Mouse (Mus musculus) hindbrain, embryonic 12.5 days (tissue): ENCODE results near the gene Gm3435. TPM values are rescaled to one million over a fixed set of nuclear protein-coding genes. Genes with fewer than 3 reads are reported as not detected.
"Not testable (repeated sequence)": the region's sequence is repeated elsewhere in the genome, so short reads cannot be mapped to it uniquely, and the experiment has no call there.

Experiments
- ATAC-seq: fragments of 200-750 bp; cut with Nextera tagmentation; 2 replicates; pipeline ENCODE4 v1.8.0; 2017; ENCODE audit warnings: moderate TSS enrichment; ENCODE audit not compliant: low FRiP score
- H3K27ac ChIP-seq: fragments of 300-500 bp; sonication (generic); 2 replicates; pipeline ENCODE4 v1.5.1; 2016; ENCODE audit warnings: mild to moderate bottlenecking
- H3K27me3 ChIP-seq: fragments of 300-500 bp; sonication (generic); 2 replicates; pipeline ENCODE4 v1.6.1; 2016; ENCODE audit warnings: mild to moderate bottlenecking
- H3K36me3 ChIP-seq: fragments of 300-500 bp; sonication (generic); 2 replicates; pipeline ENCODE4 v1.6.1; 2016; ENCODE audit warnings: mild to moderate bottlenecking
- H3K4me1 ChIP-seq: fragments of 300-500 bp; sonication (generic); 2 replicates; pipeline ENCODE4 v1.6.1; 2016
- H3K4me2 ChIP-seq: fragments of 300-500 bp; sonication (generic); replicated peaks from 2 replicates; pipeline ENCODE4 v1.6.1; 2016; ENCODE audit warnings: mild to moderate bottlenecking
- H3K4me3 ChIP-seq: fragments of 300-500 bp; sonication (generic); 2 replicates; pipeline ENCODE4 v1.5.1; 2016; ENCODE audit warnings: mild to moderate bottlenecking
- H3K9ac ChIP-seq: fragments of 300-500 bp; sonication (generic); 2 replicates; pipeline ENCODE4 v1.6.1; 2016; ENCODE audit warnings: mild to moderate bottlenecking, moderate library complexity
- H3K9me3 ChIP-seq: fragments of 300-500 bp; sonication (generic); replicated peaks from 2 replicates; pipeline ENCODE4 v1.6.1; 2016; ENCODE audit warnings: mild to moderate bottlenecking
- WGBS: fragments of 180-500 bp; shearing (Covaris S2); methylation state at CpG from one replicate; pipeline ENCODE4 v1.1.7; 2016; 5-methylcytosine and 5-hydroxymethylcytosine counted together
- polyA plus RNA-seq: library from polyadenylated mRNA; unstranded; fragments of >200 nt; fragmentation: Nextera tagmentation; extraction: Ambion mirVana; gene quantifications from 2 replicates; pipeline ENCODE4 v1.2.1, GENCODE M21; 2016

Gm3435 gene
- 10.3 and 11.7 TPM in 2 replicates for polyA plus RNA-seq

GRCm38 (mm10) chr17:15009706-15010413, at the start of gene Gm3435:
TSS of gene Gm3435 (plus strand) at chr17:15010176.
- H3K4me2 ChIP-seq, H3K27ac ChIP-seq, H3K9ac ChIP-seq, H3K9me3 ChIP-seq, H3K36me3 ChIP-seq, H3K27me3 ChIP-seq, H3K4me3 ChIP-seq, H3K4me1 ChIP-seq: not testable (repeated sequence)
- WGBS, result no CpG with 5 or more reads among the region's 60 CpGs
- peak; percentile 98 for ATAC-seq

GRCm38 (mm10) chr17:14960520-14960919, 49.5 kb upstream of the Gm3435 start:
- peaks cover 5% of the 10 kb centered on the region for H3K4me1 ChIP-seq
- H3K9me3 ChIP-seq, result no peaks in the 10 kb centered on the region
- peaks cover 4% of the 10 kb centered on the region; the same call in 1 of the 2 replicates for H3K36me3 ChIP-seq
- H3K4me3 ChIP-seq, result peak overlapping the region; percentile 79
- no peaks in the 10 kb centered on the region for H3K27me3 ChIP-seq
- H3K27ac ChIP-seq, result no peak overlapping the region
- under 1% methylated on average over 20 of the region's 23 CpGs for WGBS
- ATAC-seq, result peak; percentile 26; the same call in 1 of the 2 replicates
- H3K9ac ChIP-seq, result peak overlapping the region; percentile 84
- peak overlapping the region; percentile 95 for H3K4me2 ChIP-seq

GRCm38 (mm10) chr17:14960951-14961556, 48.9 kb upstream of the Gm3435 start, which contains the start of gene Phf10:
TSS of gene Phf10 (minus strand) at chr17:14961273.
- H3K27me3 ChIP-seq, H3K4me1 ChIP-seq, H3K9me3 ChIP-seq, H3K36me3 ChIP-seq, H3K27ac ChIP-seq: not testable (repeated sequence)
- H3K9ac ChIP-seq, result peak within 1 kb of the TSS; percentile 84
- under 1% methylated on average over 41 of the region's 100 CpGs for WGBS
- ATAC-seq, result peak; percentile 83
- peak within 1 kb of the TSS; percentile 79 for H3K4me3 ChIP-seq
- peak within 1 kb of the TSS; percentile 95 for H3K4me2 ChIP-seq

DNA sequence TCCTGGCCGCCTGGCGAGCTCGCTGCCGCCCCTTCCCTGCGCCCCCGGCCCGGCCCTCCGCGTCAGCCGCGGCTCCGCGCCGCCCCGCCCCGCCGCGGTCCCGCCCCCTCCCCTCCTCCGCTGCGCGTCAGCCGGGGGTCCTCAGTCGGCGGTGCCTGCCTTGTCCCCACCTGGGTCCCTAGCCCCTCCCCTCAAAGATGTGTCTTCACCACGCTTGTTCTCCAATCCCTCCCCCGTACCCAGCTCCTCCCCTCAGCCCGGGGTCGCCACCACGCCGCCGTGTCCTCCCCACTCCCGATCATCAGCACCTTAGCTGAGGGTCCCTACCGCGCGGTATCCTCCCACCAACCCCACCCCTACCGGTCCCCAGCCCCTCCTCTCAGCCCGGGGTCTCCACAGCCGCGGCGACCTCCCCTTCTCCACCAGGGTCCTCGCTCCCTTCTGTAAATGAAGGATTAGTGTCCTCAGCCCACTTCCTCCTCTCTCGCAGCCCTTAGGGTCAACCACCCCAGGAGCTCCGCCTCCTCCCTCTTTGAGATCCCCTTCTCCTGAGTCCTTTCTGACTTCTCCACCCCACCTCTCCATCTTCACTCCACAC, 48.3 kb upstream of the Gm3435 start:
- H3K4me3 ChIP-seq, H3K27ac ChIP-seq, H3K4me1 ChIP-seq, H3K4me2 ChIP-seq, H3K27me3 ChIP-seq, H3K36me3 ChIP-seq, H3K9ac ChIP-seq, H3K9me3 ChIP-seq: not testable (repeated sequence)
- peak; percentile 95 for ATAC-seq
- no CpG with 5 or more reads among the region's 44 CpGs for WGBS

GRCm38 (mm10) chr17:14968373-14968913, 41.5 kb upstream of the Gm3435 start:
- H3K4me2 ChIP-seq, H3K9me3 ChIP-seq, ATAC-seq, H3K27ac ChIP-seq, H3K4me1 ChIP-seq, H3K27me3 ChIP-seq, H3K9ac ChIP-seq, H3K36me3 ChIP-seq, H3K4me3 ChIP-seq: not testable (repeated sequence)
- WGBS, result no CpG with 5 or more reads among the region's 6 CpGs

DNA sequence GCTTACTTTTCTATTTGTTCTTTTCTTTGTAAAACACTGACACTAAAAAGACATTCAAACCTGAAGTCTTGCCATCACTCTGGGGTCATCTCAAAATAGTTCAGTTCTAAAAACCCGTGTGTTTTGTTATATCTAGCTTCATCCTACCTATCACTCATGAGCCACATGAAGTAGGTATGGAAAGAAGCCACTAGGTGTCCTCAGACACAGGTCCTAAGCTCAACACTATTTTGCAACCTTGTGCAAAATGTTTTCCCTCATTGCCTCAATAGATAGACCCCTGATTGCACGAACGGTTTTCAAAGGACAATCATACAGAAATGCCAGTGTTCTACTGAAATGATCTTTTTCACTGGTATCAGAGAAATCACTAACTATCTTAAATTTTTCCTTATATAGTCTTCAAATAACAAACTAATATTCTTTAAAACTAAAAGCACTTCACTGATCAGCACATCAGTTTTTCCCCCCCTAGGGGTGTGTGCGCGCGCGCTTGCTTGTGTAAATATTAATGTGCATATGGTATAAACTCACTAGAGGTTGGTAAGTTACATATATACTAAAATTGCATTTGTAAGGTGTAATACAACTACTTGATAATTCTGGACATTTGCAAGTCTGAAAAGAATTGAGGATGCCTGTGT, 32.1 kb upstream of the Gm3435 start:
- H3K9me3 ChIP-seq, H3K27me3 ChIP-seq, H3K36me3 ChIP-seq, H3K4me1 ChIP-seq, H3K4me3 ChIP-seq, H3K9ac ChIP-seq, H3K27ac ChIP-seq: not testable (repeated sequence)
- peak; percentile 11; the same call in 1 of the 2 replicates for ATAC-seq
- peak overlapping the region; percentile 33; the same call in 1 of the 2 replicates for H3K4me2 ChIP-seq
- WGBS, result 5% methylated on average over 4 of the region's 7 CpGs

GRCm38 (mm10) chr17:14978362-14979038, 31.5 kb upstream of the Gm3435 start, which contains the start of the genes 9030025P20Rik and Gm3417:
TSS of gene 9030025P20Rik (plus strand) at chr17:14978468.
TSS of gene Gm3417 (minus strand) at chr17:14978790.
- H3K4me1 ChIP-seq, H3K36me3 ChIP-seq, H3K27me3 ChIP-seq, H3K4me3 ChIP-seq, H3K9me3 ChIP-seq, H3K27ac ChIP-seq, H3K9ac ChIP-seq: not testable (repeated sequence)
- WGBS, result no CpG with 5 or more reads among the region's 60 CpGs
- peak; percentile 98 for ATAC-seq
- peak within 1 kb of the TSS; percentile 33; the same call in 1 of the 2 replicates for H3K4me2 ChIP-seq

DNA sequence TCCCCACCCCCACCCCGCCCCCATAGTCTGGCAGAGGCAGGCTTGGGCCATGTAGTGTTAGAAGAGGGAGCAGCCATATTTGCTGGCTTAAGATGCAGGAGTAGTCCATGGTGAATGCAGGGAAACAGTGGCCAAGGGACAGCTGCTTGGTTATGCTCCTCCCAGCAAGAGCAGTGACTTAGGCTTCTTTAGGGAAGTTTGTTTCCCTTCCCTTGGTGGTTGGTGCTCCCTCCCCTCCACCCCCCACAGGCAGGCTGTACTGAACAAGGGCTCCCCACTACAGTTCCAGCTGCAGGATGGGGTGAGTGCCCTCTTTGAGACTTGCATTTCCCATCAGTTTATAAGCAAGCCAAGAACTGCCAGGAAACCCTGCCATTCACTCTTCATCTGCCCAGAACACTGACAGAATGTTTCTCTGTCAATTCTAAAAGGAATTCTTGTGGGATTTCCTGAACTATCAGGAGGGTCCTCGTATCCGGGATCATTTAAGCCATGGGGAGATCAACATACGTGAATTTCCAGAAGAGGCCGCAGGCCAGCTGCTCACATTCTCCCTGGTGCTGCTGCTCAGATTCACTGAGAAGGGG, 19.8 kb upstream of the Gm3435 start:
- not testable (repeated sequence) for H3K4me1 ChIP-seq, H3K27ac ChIP-seq, H3K4me3 ChIP-seq, H3K9me3 ChIP-seq, H3K9ac ChIP-seq, H3K36me3 ChIP-seq, H3K27me3 ChIP-seq, H3K4me2 ChIP-seq, ATAC-seq
- WGBS, result 81% methylated on average over 4 of the region's 5 CpGs

DNA sequence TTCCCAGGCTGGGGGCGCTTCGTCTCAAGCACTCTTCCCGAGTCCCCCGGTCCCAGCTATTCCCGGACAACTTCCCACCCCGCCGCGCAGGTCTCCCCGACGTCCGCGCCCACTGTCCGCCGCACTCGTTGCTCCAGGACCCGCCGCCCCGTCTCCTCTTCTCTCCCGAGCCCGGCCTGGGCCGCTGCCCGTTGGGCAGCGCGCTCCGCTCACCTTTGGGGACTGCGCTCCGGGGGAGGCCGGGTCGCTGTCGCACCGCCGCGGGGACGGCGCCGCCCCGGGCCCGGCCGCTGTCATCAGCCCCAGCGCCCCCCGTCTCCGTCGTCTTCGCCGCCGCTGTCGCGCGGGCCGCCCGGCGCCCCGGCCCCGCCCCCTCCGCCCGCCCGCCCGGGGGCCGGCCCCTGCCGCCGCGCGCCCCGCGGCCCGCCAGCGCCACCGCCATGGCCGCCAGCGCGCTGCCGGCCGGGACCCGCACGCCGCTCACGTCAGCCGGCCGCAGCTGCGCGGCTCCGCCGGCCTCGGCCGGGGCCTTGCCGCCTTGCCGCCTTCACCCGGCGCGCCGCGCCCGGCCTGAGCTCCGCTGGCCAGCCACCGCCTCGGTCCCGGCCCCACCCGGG, 17.3 kb upstream of the Gm3435 start:
- WGBS, result no CpG with 5 or more reads among the region's 98 CpGs
- H3K9ac ChIP-seq, H3K27ac ChIP-seq, H3K27me3 ChIP-seq, H3K9me3 ChIP-seq, H3K36me3 ChIP-seq, H3K4me3 ChIP-seq, H3K4me2 ChIP-seq, H3K4me1 ChIP-seq: not testable (repeated sequence)
- ATAC-seq, result peak; percentile 87

DNA sequence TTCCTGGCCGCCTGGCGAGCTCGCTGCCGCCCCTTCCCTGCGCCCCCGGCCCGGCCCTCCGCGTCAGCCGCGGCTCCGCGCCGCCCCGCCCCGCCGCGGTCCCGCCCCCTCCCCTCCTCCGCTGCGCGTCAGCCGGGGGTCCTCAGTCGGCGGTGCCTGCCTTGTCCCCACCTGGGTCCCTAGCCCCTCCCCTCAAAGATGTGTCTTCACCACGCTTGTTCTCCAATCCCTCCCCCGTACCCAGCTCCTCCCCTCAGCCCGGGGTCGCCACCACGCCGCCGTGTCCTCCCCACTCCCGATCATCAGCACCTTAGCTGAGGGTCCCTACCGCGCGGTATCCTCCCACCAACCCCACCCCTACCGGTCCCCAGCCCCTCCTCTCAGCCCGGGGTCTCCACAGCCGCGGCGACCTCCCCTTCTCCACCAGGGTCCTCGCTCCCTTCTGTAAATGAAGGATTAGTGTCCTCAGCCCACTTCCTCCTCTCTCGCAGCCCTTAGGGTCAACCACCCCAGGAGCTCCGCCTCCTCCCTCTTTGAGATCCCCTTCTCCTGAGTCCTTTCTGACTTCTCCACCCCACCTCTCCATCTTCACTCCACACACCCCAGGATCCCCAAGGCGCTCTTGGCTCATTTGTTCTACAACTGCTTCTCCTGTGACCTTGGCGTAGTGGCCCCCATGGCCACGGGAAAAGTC, 16.7 kb upstream of the Gm3435 start:
- ATAC-seq, result peak; percentile 93
- H3K27me3 ChIP-seq, result not testable (repeated sequence)
- WGBS, result no CpG with 5 or more reads among the region's 47 CpGs

DNA sequence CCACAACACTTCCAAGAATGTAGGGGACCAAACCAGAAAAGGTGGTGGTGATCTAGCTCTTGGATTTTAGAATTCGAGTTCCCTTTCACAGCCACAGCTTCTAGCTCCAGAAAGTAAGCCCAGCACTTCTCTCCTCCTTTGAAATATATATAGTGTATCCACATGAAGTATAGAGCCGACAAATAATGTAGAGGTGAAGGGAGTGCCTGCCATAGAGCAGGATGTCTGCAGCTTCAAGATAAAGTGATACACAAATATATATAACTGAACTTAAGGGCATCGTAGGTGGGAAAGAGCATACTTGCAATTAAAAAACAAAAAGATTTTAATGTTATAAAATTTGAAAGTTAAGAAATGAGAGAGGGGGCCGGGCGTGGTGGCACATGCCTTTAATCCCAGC, 15.8 kb upstream of the Gm3435 start:
- H3K27ac ChIP-seq, H3K27me3 ChIP-seq, ATAC-seq, H3K9ac ChIP-seq, H3K4me1 ChIP-seq, H3K36me3 ChIP-seq, H3K4me2 ChIP-seq, H3K9me3 ChIP-seq, H3K4me3 ChIP-seq: not testable (repeated sequence)
- WGBS, result no CpG with 5 or more reads among the region's 5 CpGs

More for the DNA sequence above, 16.7 kb upstream of the Gm3435 start:
- not testable (repeated sequence) for H3K4me3 ChIP-seq, H3K4me2 ChIP-seq, H3K4me1 ChIP-seq, H3K9me3 ChIP-seq, H3K9ac ChIP-seq, H3K27ac ChIP-seq, H3K36me3 ChIP-seq
